Mouse (Mus musculus) forebrain, embryonic 11.5 days (tissue): ENCODE results near the gene Cacna1d. TPM values are rescaled to one million over a fixed set of nuclear protein-coding genes. Genes with fewer than 3 reads are reported as not detected.

ENCODE experiments used
- ATAC-seq: fragments of 200-750 bp; cut with Nextera tagmentation; replicated peaks from 2 replicates; pipeline ENCODE4 v1.8.0; 2017; ENCODE audit warnings: moderate TSS enrichment; ENCODE audit not compliant: low FRiP score
- DNase-seq: peaks from one replicate; pipeline ENCODE4 v3.0.0-alpha.2; 2017; ENCODE audit warnings: low spot score
- H3K27ac ChIP-seq: fragments of 300-500 bp; sonication (generic); 2 replicates; pipeline ENCODE4 v1.5.1; 2014; ENCODE audit warnings: low read depth, low read length
- H3K27me3 ChIP-seq: fragments of 300-500 bp; sonication (generic); 2 replicates; pipeline ENCODE4 v1.6.1; 2014; ENCODE audit warnings: mild to moderate bottlenecking, low read length, mixed read lengths; ENCODE audit not compliant: control insufficient read depth, insufficient read depth
- H3K36me3 ChIP-seq: fragments of 300-500 bp; sonication (generic); 2 replicates; pipeline ENCODE4 v1.6.1; 2014; ENCODE audit warnings: mild to moderate bottlenecking, low read length, moderate library complexity, mixed read lengths; ENCODE audit not compliant: control insufficient read depth, insufficient read depth
- H3K4me1 ChIP-seq: fragments of 300-500 bp; sonication (generic); replicated peaks from 2 replicates; pipeline ENCODE4 v1.6.1; 2014; ENCODE audit warnings: low read length, mixed read lengths; ENCODE audit not compliant: control insufficient read depth, insufficient read depth
- H3K4me2 ChIP-seq: fragments of 300-500 bp; sonication (generic); 2 replicates; pipeline ENCODE4 v1.6.1; 2014; ENCODE audit warnings: low read depth, mild to moderate bottlenecking, low read length, moderate library complexity, mixed read lengths; ENCODE audit not compliant: severe bottlenecking
- H3K4me3 ChIP-seq: fragments of 300-500 bp; sonication (generic); 2 replicates; pipeline ENCODE4 v1.5.1; 2014; ENCODE audit warnings: low read depth, low read length
- H3K9ac ChIP-seq: fragments of 300-500 bp; sonication (generic); 2 replicates; pipeline ENCODE4 v1.6.1; 2014; ENCODE audit warnings: low read length
- H3K9me3 ChIP-seq: fragments of 300-500 bp; sonication (generic); 2 replicates; pipeline ENCODE4 v1.6.1; 2016; ENCODE audit warnings: low read length, mixed read lengths; ENCODE audit not compliant: control insufficient read depth
- WGBS: fragments of 180-500 bp; shearing (Covaris S2); extraction: QIAGEN DNeasy Blood & Tissue Kit; methylation state at CpG from one replicate; pipeline ENCODE4 v1.1.7; 2014; 5-methylcytosine and 5-hydroxymethylcytosine counted together
- polyA plus RNA-seq: library from polyadenylated mRNA; unstranded; fragments of >200 nt; fragmentation: Nextera tagmentation; extraction: Ambion mirVana; gene quantifications from 2 replicates; pipeline ENCODE4 v1.2.1, GENCODE M21; 2014

The Cacna1d gene
- polyA plus RNA-seq, 1 experiment from 2014 or later: 1.8 TPM

GRCm38 (mm10) chr14:30113392-30114108 lies 377.7 kb downstream of the Cacna1d start:
- ATAC-seq (no peak), DNase-seq (no peak)
- H3K36me3 ChIP-seq: no peaks in the 10 kb centered on the region
- H3K4me2 ChIP-seq: no peak overlapping the region
- H3K4me1 ChIP-seq: no peaks in the 10 kb centered on the region
- no peaks in the 10 kb centered on the region for H3K27me3 ChIP-seq
- H3K4me3 ChIP-seq: no peak overlapping the region
- WGBS: 71% methylated on average over 9 of the region's 9 CpGs
- H3K27ac ChIP-seq: no peak overlapping the region
- H3K9ac ChIP-seq: no peak overlapping the region
- no peaks in the 10 kb centered on the region for H3K9me3 ChIP-seq

- H3K27ac ChIP-seq: no peak overlapping the region
- no peaks in the 10 kb centered on the region for H3K27me3 ChIP-seq
- ATAC-seq (no peak), DNase-seq (no peak)
- H3K9me3 ChIP-seq: no peaks in the 10 kb centered on the region
- H3K4me1 ChIP-seq: no peaks in the 10 kb centered on the region
- H3K36me3 ChIP-seq: no peaks in the 10 kb centered on the region
- H3K4me2 ChIP-seq: no peak overlapping the region
- 36% methylated on average over 2 of the region's 2 CpGs for WGBS
- H3K4me3 ChIP-seq: no peak overlapping the region
- H3K9ac ChIP-seq: no peak overlapping the region
These were observed 382.2 kb downstream of the Cacna1d start for GRCm38 (mm10) chr14:30109079-30109478.

- 86% methylated on average over 4 of the region's 4 CpGs for WGBS
- Histone ChIP-seq H3K9me3 (no peaks in the 10 kb centered on the region), H3K4me1 (no peaks in the 10 kb centered on the region), H3K27ac (no peak overlapping the region), H3K4me2 (no peak overlapping the region), H3K4me3 (no peak overlapping the region), H3K36me3 (no peaks in the 10 kb centered on the region), H3K9ac (no peak overlapping the region), H3K27me3 (no peaks in the 10 kb centered on the region)
- DNase-seq: no peak
- ATAC-seq: no peak
These were observed 384.7 kb downstream of the Cacna1d start for GRCm38 (mm10) chr14:30106550-30106949.

GRCm38 (mm10) chr14:30105551-30105950 lies 385.7 kb downstream of the Cacna1d start:
- H3K4me1 ChIP-seq: no peaks in the 10 kb centered on the region
- H3K9ac ChIP-seq: no peak overlapping the region
- 74% methylated on average over 6 of the region's 6 CpGs for WGBS
- H3K27ac ChIP-seq: no peak overlapping the region
- H3K4me2 ChIP-seq: no peak overlapping the region
- H3K36me3 ChIP-seq: no peaks in the 10 kb centered on the region
- no peaks in the 10 kb centered on the region for H3K9me3 ChIP-seq
- no peaks in the 10 kb centered on the region for H3K27me3 ChIP-seq
- DNase-seq: no peak
- ATAC-seq: no peak
- H3K4me3 ChIP-seq: no peak overlapping the region

- ATAC-seq (no peak), DNase-seq (no peak)
- Histone ChIP-seq H3K9ac (no peak overlapping the region), H3K36me3 (no peaks in the 10 kb centered on the region), H3K27ac (no peak overlapping the region), H3K4me3 (no peak overlapping the region), H3K4me2 (no peak overlapping the region), H3K9me3 (no peaks in the 10 kb centered on the region), H3K27me3 (no peaks in the 10 kb centered on the region), H3K4me1 (no peaks in the 10 kb centered on the region)
- WGBS: 71% methylated on average over 8 of the region's 8 CpGs
These were observed 387.2 kb downstream of the Cacna1d start for GRCm38 (mm10) chr14:30103946-30104536.

DNA sequence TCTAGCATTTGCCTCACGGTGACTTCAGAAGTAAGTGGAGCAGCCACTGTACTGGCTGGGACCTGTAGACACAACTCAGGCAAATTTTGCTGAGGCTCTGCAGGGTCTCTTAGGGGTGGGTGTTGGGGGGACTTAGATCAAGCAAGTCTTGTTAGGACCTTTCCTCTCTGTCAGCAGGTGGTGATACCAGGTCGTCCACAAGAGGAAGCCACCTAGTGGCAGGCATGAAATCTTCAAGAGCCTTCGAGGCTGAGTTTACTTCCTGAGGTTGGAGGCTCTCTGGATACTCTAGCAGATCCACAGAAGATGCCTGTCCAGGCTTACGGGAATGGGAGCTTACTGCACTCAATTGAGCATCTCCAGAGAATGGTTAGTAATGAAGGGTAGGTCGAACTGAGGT lies 394.0 kb downstream of the Cacna1d start:
- 66% methylated on average over 5 of the region's 5 CpGs for WGBS
- Histone ChIP-seq H3K4me3 (no peak overlapping the region), H3K9me3 (no peaks in the 10 kb centered on the region), H3K9ac (no peak overlapping the region), H3K27ac (no peak overlapping the region), H3K36me3 (no peaks in the 10 kb centered on the region), H3K4me1 (no peaks in the 10 kb centered on the region), H3K27me3 (no peaks in the 10 kb centered on the region), H3K4me2 (no peak overlapping the region)
- DNase-seq (no peak), ATAC-seq (no peak)

DNA sequence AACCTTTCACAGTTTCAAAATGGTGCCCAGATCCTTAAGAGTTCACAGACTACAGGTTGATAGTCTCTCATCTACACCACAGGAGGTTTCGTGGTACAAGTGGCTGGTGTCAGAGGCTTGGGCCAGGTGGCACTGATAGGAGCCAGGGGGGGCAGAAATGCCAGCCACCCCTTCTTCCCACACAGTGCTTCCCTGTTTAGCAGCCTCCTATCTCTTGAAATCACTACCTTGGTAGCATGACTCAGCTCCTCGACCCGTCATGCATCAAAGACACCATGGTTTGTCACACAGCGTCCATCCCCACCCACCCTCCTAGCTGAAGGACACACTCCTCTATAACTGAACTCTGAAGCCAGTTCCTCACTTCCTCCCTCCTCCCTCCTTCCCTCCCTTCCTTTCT lies 398.8 kb downstream of the Cacna1d start:
- WGBS: 87% methylated on average over 4 of the region's 4 CpGs
- H3K9ac ChIP-seq: no peak overlapping the region
- no peaks in the 10 kb centered on the region for H3K27me3 ChIP-seq
- H3K4me1 ChIP-seq: no peaks in the 10 kb centered on the region
- ATAC-seq: no peak
- no peaks in the 10 kb centered on the region for H3K36me3 ChIP-seq
- no peaks in the 10 kb centered on the region for H3K9me3 ChIP-seq
- no peak for DNase-seq
- H3K27ac ChIP-seq: no peak overlapping the region
- H3K4me2 ChIP-seq: no peak overlapping the region
- H3K4me3 ChIP-seq: no peak overlapping the region

DNA sequence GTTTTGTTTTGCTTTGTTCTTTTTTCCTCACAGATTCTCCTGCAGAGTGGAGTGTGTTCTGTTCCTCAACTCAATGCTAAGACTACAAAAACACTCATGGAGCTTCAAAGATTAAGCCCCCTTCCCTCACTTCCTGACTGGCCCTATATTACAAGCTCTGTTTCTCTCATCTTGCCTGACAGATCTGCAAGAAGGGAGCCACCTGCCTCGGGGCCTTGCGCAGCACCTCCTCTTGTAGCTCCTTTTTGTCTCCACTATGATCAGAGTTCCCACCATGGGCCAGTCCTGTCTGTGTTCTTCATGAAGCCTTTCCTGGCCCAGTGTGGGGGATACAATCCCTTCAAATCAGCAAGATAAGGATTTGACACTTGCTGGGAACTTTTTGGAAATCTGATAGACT lies 399.2 kb downstream of the Cacna1d start:
- H3K4me3 ChIP-seq: no peak overlapping the region
- no peak overlapping the region for H3K9ac ChIP-seq
- H3K4me1 ChIP-seq: no peaks in the 10 kb centered on the region
- no peak overlapping the region for H3K27ac ChIP-seq
- ATAC-seq: no peak
- H3K9me3 ChIP-seq: no peaks in the 10 kb centered on the region
- no peak for DNase-seq
- no peak overlapping the region for H3K4me2 ChIP-seq
- WGBS: 77% methylated on average over 2 of the region's 2 CpGs
- H3K36me3 ChIP-seq: no peaks in the 10 kb centered on the region
- no peaks in the 10 kb centered on the region for H3K27me3 ChIP-seq

- no peak overlapping the region for H3K27ac ChIP-seq
- H3K4me2 ChIP-seq: no peak overlapping the region
- DNase-seq (no peak), ATAC-seq (no peak)
- H3K4me1 ChIP-seq: no peaks in the 10 kb centered on the region
- no peaks in the 10 kb centered on the region for H3K36me3 ChIP-seq
- H3K9ac ChIP-seq: no peak overlapping the region
- no peaks in the 10 kb centered on the region for H3K27me3 ChIP-seq
- H3K9me3 ChIP-seq: no peaks in the 10 kb centered on the region
- WGBS: 86% methylated on average over 4 of the region's 4 CpGs
- no peak overlapping the region for H3K4me3 ChIP-seq
These were observed 411.5 kb downstream of the Cacna1d start for GRCm38 (mm10) chr14:30079729-30080128.
